ENCODE assay signal across 25 mouse cellular contexts in the genomic region with DNA sequence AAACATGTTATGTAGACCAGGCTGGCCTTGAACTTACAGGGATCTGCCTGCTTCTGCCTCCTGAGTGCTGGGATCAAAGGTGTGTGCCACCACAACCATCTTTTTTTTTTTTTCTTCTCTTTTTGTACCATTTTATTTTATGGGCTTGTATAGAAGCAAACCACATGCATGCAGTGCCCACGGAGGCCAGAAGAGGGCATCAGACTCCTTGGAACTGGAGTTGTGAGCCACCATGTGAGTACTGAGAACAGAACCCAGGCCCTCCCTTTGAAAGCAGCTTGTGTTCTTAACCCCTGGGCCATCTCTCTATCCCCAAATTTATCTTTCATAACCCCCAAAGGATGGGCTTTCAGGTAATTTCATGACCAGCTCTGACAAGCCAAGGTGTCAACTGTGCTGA. TPM values are rescaled to one million over a fixed set of nuclear protein-coding genes. Genes with fewer than 3 reads are reported as not detected.
A peak's percentile ranks its signal among the peaks of the same experiment; 100 is the strongest.
DNase-seq lines count a peak whose midpoint lies in the region; ATAC-seq and TF ChIP-seq lines count a peak whose summit lies in the region.
"Had no signal": no experiment of that assay in that cellular context is flagged by ENCODE, and none has a peak within 500 bp of the region (broad histone marks: within the 10 kb centered on the region; RNA-seq: fewer than 3 reads in every experiment).

No protein-coding gene starts in this region.

- ATAC-seq in liver, embryonic 11.5 days (replicated peaks; ENCODE audit: low FRiP score) = no peak
- ATAC-seq: hindbrain, embryonic 16.5 days; intestine, embryonic 15.5 days; Patski had no signal

- no peaks in the 10 kb centered on the region for H3K4me1 ChIP-seq in cerebellum, adult 2 months (ENCODE audit: control insufficient read depth, insufficient read depth, low read length)
- no peaks in the 10 kb centered on the region for H3K4me1 ChIP-seq in liver, adult 2 months (ENCODE audit: control insufficient read depth, insufficient read depth, low read length)
- H3K4me1 ChIP-seq in liver, embryonic 11.5 days (replicated peaks; ENCODE audit: control insufficient read depth, insufficient read depth, low read length) = no peaks in the 10 kb centered on the region
- no peaks in the 10 kb centered on the region for H3K4me1 ChIP-seq in testis, adult 2 months (ENCODE audit: control insufficient read depth, insufficient read depth, low read length)
- H3K4me1 ChIP-seq in thymus, adult 2 months (replicated peaks; ENCODE audit: control insufficient read depth, insufficient read depth, low read length) = no peaks in the 10 kb centered on the region
- H3K4me1 ChIP-seq: embryonic facial prominence, embryonic 13.5 days; forebrain, embryonic 12.5 days; heart, embryonic 10.5 days; hindbrain, embryonic 10.5 days; kidney, embryonic 15.5 days; liver, embryonic 15.5 days had no signal

- H3K4me2 ChIP-seq in liver, embryonic 11.5 days = no peak overlapping the region
- H3K4me2 ChIP-seq: embryonic facial prominence, embryonic 13.5 days; forebrain, embryonic 12.5 days; intestine, embryonic 15.5 days; kidney, embryonic 15.5 days; liver, embryonic 15.5 days had no signal

- no peaks in the 10 kb centered on the region for H3K79me2 ChIP-seq in liver, adult 2 months (ENCODE audit: control insufficient read depth, insufficient read depth, low read length)

- 0 out of 2 replicates have a peak, but pooled peaks have one; percentile 12 for TF ChIP-seq CTCF in cerebellum, adult 2 months (IDR thresholded peaks at IDR 0.05; ENCODE audit: borderline replicate concordance, insufficient read depth, low read depth, low read length)
- peak; percentile 30; the same call in 1 of the 2 replicates for TF ChIP-seq CTCF in liver, adult 2 months (IDR thresholded peaks at IDR 0.05; ENCODE audit: low read depth, low read length)
- peak; percentile 39; the same call in 1 of the 2 replicates for TF ChIP-seq CTCF in testis, adult 2 months (IDR thresholded peaks at IDR 0.05; ENCODE audit: control insufficient read depth, insufficient read depth, insufficient replicate concordance, low read depth, low read length)
- no peak for TF ChIP-seq CTCF in thymus, adult 2 months (IDR thresholded peaks at IDR 0.05; ENCODE audit: borderline replicate concordance, control insufficient read depth, extremely low read depth, insufficient read depth, low read length, poor library complexity)

- H3K4me3 ChIP-seq in cerebellum, adult 2 months (replicated peaks; ENCODE audit: insufficient read depth, low read depth, low read length) = no peak overlapping the region
- H3K4me3 ChIP-seq in liver, adult 2 months (ENCODE audit: insufficient read depth, low read depth, low read length) = no peak overlapping the region
- no peak overlapping the region for H3K4me3 ChIP-seq in liver, embryonic 11.5 days (ENCODE audit: low read depth, low read length)
- no peak overlapping the region for H3K4me3 ChIP-seq in testis, adult 2 months (ENCODE audit: control insufficient read depth, low read depth, low read length)
- no peak overlapping the region for H3K4me3 ChIP-seq in thymus, adult 2 months (ENCODE audit: control insufficient read depth, insufficient read depth, low read length)
- H3K4me3 ChIP-seq: embryonic facial prominence, embryonic 13.5 days; erythroblast, embryonic 14.5 days; forebrain, embryonic 12.5 days; heart, embryonic 10.5 days; hindbrain, embryonic 10.5 days; intestine, embryonic 15.5 days; kidney, embryonic 15.5 days; liver, embryonic 15.5 days had no signal

- no peak overlapping the region for H3K27ac ChIP-seq in cerebellum, adult 2 months (ENCODE audit: insufficient read depth, low read length)
- no peak overlapping the region for H3K27ac ChIP-seq in liver, adult 2 months (replicated peaks; ENCODE audit: insufficient read depth, low read depth, low read length)
- no peak overlapping the region for H3K27ac ChIP-seq in liver, embryonic 11.5 days (ENCODE audit: low read depth, low read length)
- no peak overlapping the region for H3K27ac ChIP-seq in testis, adult 2 months (ENCODE audit: control insufficient read depth, insufficient read depth, low read depth, low read length)
- no peak overlapping the region for H3K27ac ChIP-seq in thymus, adult 2 months (ENCODE audit: control insufficient read depth, insufficient read depth, low read length)
- H3K27ac ChIP-seq: embryonic facial prominence, embryonic 13.5 days; forebrain, embryonic 12.5 days; heart, embryonic 10.5 days; hindbrain, embryonic 10.5 days; intestine, embryonic 15.5 days; kidney, embryonic 15.5 days; liver, embryonic 15.5 days had no signal

- H3K27me3 ChIP-seq in cerebellum, adult 2 months (ENCODE audit: control insufficient read depth, insufficient read depth, low read length) = no peaks in the 10 kb centered on the region
- no peaks in the 10 kb centered on the region for H3K27me3 ChIP-seq in liver, adult 2 months (ENCODE audit: control insufficient read depth, insufficient read depth, low read length)
- H3K27me3 ChIP-seq in liver, embryonic 11.5 days (replicated peaks; ENCODE audit: control insufficient read depth, insufficient read depth, low read length) = no peaks in the 10 kb centered on the region
- no peaks in the 10 kb centered on the region for H3K27me3 ChIP-seq in testis, adult 2 months (ENCODE audit: control insufficient read depth, insufficient read depth, low read length)
- H3K27me3 ChIP-seq in thymus, adult 2 months (ENCODE audit: control insufficient read depth, insufficient read depth, low read length) = no peaks in the 10 kb centered on the region
- H3K27me3 ChIP-seq: embryonic facial prominence, embryonic 13.5 days; intestine, embryonic 15.5 days; kidney, embryonic 15.5 days; liver, embryonic 15.5 days; Patski had no signal

- no peak overlapping the region for H3K9ac ChIP-seq in liver, adult 2 months (ENCODE audit: low read depth, low read length)
- H3K9ac ChIP-seq in liver, embryonic 11.5 days (ENCODE audit: low read depth, low read length) = no peak overlapping the region
- H3K9ac ChIP-seq: embryonic facial prominence, embryonic 13.5 days; forebrain, embryonic 12.5 days; intestine, embryonic 15.5 days; kidney, embryonic 15.5 days; liver, embryonic 15.5 days had no signal

- DNase-seq in cerebellum, adult 2 months = no peak
- no peak for DNase-seq in cerebellum, adult 18-20 months
- DNase-seq in liver, adult 2 months (ENCODE audit: extremely low read depth, low read depth, low spot score) = no peak
- no peak for DNase-seq in liver, embryonic 11.5 days (ENCODE audit: low spot score)
- no peak for DNase-seq in testis, postnatal 14 days (ENCODE audit: low spot score)
- DNase-seq in thymus, adult 2 months = no peak
- DNase-seq: adrenal gland, adult 2 months; cerebellum, adult 11-12 months; cerebellum, postnatal 25 days; embryo, embryonic 11 days; kidney, postnatal 36 days; lung, postnatal 36 days; midbrain, embryonic 14.5 days; thymus, postnatal 25 days had no signal

- no peak for TF ChIP-seq POLR2A in cerebellum, adult 2 months (IDR thresholded peaks at IDR 0.05; ENCODE audit: borderline replicate concordance, insufficient read depth, low read length)
- no peak for TF ChIP-seq POLR2A in liver, adult 2 months (IDR thresholded peaks at IDR 0.05; ENCODE audit: extremely low read depth, insufficient read depth, low read length)
- no peak for TF ChIP-seq POLR2A in testis, adult 2 months (IDR thresholded peaks at IDR 0.05; ENCODE audit: control insufficient read depth, low read depth, low read length)
- no peak for TF ChIP-seq POLR2A in thymus, adult 2 months (IDR thresholded peaks at IDR 0.05; ENCODE audit: control insufficient read depth, extremely low read depth, insufficient read depth, low read length, poor library complexity)

- H3K9me3 ChIP-seq in liver, embryonic 11.5 days (ENCODE audit: control insufficient read depth, low read length) = no peaks in the 10 kb centered on the region
- H3K9me3 ChIP-seq: forebrain, embryonic 12.5 days; intestine, embryonic 15.5 days; liver, embryonic 15.5 days had no signal

- WGBS in cerebellum, adult 2 months = 56% methylated on average over 1 of the region's 1 CpGs
- WGBS in liver, adult 2 months = 90% methylated on average over 1 of the region's 1 CpGs
- 64% methylated on average over 1 of the region's 1 CpGs for WGBS in liver, embryonic 11.5 days
- 54% methylated on average over 1 of the region's 1 CpGs for WGBS in thymus, adult 2 months

- H3K36me3 ChIP-seq in liver, adult 2 months (ENCODE audit: control insufficient read depth, insufficient read depth, low read length) = no peaks in the 10 kb centered on the region
- no peaks in the 10 kb centered on the region; the same call in 1 of the 2 replicates for H3K36me3 ChIP-seq in liver, embryonic 11.5 days (ENCODE audit: control insufficient read depth, insufficient read depth, low read length)
- H3K36me3 ChIP-seq in testis, adult 2 months (ENCODE audit: control insufficient read depth, insufficient read depth, low read length) = no peaks in the 10 kb centered on the region
- H3K36me3 ChIP-seq in thymus, adult 2 months (ENCODE audit: control insufficient read depth, insufficient read depth, low read length) = no peaks in the 10 kb centered on the region
- H3K36me3 ChIP-seq: embryonic facial prominence, embryonic 13.5 days; forebrain, embryonic 12.5 days; heart, embryonic 10.5 days; hindbrain, embryonic 10.5 days; intestine, embryonic 15.5 days; kidney, embryonic 15.5 days; liver, embryonic 15.5 days had no signal

RNA-seq across cellular contexts. Expression of a gene that starts 39.7 kb away (rescaled TPM):
- 21.9 and 23.4 TPM in 2 replicates for polyA plus RNA-seq in cerebellum, adult 2 months (2012; rRNA removed)
- 20.3 and 24.1 TPM in 2 replicates for total RNA-seq in liver, adult 2 months (2014; rRNA removed)
- polyA plus RNA-seq in liver, adult 2 months (2012; rRNA removed) = 17.4 and 17.5 TPM in 2 replicates
- 23.2 and 25.0 TPM in 2 replicates for polyA plus RNA-seq in liver, embryonic 11.5 days (2014; fragmentation: Nextera tagmentation; extraction: Ambion mirVana)
- polyA plus RNA-seq in testis, adult 2 months (2012; rRNA removed) = 10.3 and 11.2 TPM in 2 replicates
- 10.7 and 13.0 TPM in 2 replicates for polyA plus RNA-seq in thymus, adult 2 months (2012; rRNA removed)

RNA-seq across cellular contexts. Expression of a gene that starts 54.8 kb away (rescaled TPM):
- 36.4 and 43.0 TPM in 2 replicates for polyA plus RNA-seq in cerebellum, adult 2 months (2012; rRNA removed)
- total RNA-seq in liver, adult 2 months (2014; rRNA removed) = 12.2 and 15.6 TPM in 2 replicates
- 15.3 and 17.9 TPM in 2 replicates for polyA plus RNA-seq in liver, adult 2 months (2012; rRNA removed)
- 152 and 158 TPM in 2 replicates for polyA plus RNA-seq in liver, embryonic 11.5 days (2014; fragmentation: Nextera tagmentation; extraction: Ambion mirVana)
- polyA plus RNA-seq in testis, adult 2 months (2012; rRNA removed) = 9.5 and 12.1 TPM in 2 replicates
- polyA plus RNA-seq in thymus, adult 2 months (2012; rRNA removed) = 85.9 and 108 TPM in 2 replicates
